Mouse (Mus musculus): ENCODE measurements around the gene Ppp3ca. TPM values are rescaled to one million over a fixed set of nuclear protein-coding genes. Genes with fewer than 3 reads are reported as not detected.
A peak's percentile ranks its signal among the peaks of the same experiment; 100 is the strongest.

Gene Ppp3ca
- polyA plus RNA-seq, 1 experiment from 2014 or later: 10.2 TPM

DNA sequence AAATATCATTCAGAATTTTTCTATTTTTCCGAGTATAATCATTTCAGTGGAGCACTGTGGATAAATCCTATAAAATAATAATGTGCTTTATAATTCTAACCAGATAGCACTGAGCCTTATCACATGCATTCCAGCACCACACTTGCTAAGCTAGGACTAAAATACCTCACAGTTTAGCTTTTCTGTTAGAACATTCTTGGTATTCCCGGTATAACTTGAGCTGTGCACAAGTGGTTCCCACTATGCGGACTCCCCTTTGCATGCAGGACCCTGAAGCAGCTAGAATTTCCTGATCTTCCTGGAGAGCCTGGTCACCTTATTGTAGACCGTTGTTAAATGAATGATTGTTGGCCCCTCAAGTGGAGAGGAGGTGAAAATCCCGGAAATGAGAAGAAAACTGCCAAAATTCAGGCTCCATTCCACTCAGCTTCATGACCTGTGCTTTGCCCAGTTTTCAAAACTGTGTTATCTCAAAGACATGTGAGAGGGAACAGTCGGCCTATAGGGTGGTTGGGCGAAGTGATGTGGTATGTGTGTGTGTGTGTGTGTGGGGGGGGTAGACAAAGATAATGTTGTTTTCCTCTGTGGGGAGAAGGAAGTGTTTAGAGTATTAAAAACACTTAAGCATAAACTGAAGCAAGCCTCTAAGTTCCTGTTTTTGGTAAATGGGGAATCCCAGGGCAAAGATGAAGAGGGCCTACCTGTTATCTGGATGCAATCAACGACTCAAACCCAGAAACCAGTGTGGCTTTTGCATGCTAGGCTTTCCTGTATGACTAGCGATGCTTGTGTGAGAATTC lies 72.5 kb downstream of the Ppp3ca start:
- Histone ChIP-seq H3K9me3 (replicated peaks; ENCODE audit: control insufficient read depth, low read length) (no peaks in the 10 kb centered on the region), H3K4me1 (ENCODE audit: control insufficient read depth, low read depth, low read length) (peaks cover 3% of the 10 kb centered on the region; the same call in 1 of the 2 replicates), H3K36me3 (ENCODE audit: control insufficient read depth, insufficient read depth) (no peaks in the 10 kb centered on the region), H3K27ac (ENCODE audit: low read length) (no peak overlapping the region), H3K4me2 (ENCODE audit: low read depth, low read length) (no peak overlapping the region), H3K27me3 (ENCODE audit: control insufficient read depth, insufficient read depth, low read depth, low read length) (no peaks in the 10 kb centered on the region), H3K4me3 (ENCODE audit: low read depth, low read length) (no peak overlapping the region), H3K9ac (ENCODE audit: low read depth, low read length) (no peak overlapping the region)
- 31% methylated on average over 9 of the region's 9 CpGs for WGBS (ENCODE audit: insufficient replicate concordance)
- no peak for ATAC-seq (ENCODE audit: low read depth)

DNA sequence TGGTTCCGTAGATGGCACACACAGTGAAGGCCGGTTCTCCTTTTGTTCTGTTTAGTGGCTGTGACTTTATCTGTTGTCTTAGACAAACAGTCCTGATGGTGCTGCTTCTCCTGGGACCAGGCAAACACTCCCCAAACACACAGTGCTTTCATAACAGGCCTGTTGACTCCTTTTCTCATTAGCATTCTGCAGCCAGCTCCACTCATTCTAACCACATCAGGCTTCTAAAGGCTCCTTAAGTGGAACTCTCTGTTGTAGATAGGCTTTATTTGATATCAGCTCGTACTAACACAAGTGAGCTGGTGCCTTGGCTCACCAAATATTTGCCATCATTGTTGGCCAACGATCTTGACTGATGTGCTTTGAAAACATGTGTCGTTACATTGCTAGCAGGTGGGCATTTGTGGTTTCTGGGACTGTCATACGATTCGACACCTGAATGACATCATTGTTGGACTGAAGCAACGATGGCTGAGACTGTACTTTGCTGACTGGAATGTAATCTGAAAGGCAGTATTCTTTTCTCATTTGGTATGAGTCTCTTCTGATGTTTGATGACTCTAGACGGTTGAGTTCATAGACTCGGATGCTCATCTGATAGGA lies 74.5 kb downstream of the Ppp3ca start:
- Histone ChIP-seq H3K27me3 (ENCODE audit: control insufficient read depth, insufficient read depth, low read depth, low read length) (no peaks in the 10 kb centered on the region), H3K36me3 (ENCODE audit: control insufficient read depth, insufficient read depth) (no peaks in the 10 kb centered on the region), H3K4me1 (ENCODE audit: control insufficient read depth, low read depth, low read length) (peaks cover 3% of the 10 kb centered on the region; the same call in 1 of the 2 replicates), H3K27ac (ENCODE audit: low read length) (no peak overlapping the region), H3K9ac (ENCODE audit: low read depth, low read length) (no peak overlapping the region), H3K9me3 (replicated peaks; ENCODE audit: control insufficient read depth, low read length) (no peaks in the 10 kb centered on the region), H3K4me2 (ENCODE audit: low read depth, low read length) (no peak overlapping the region), H3K4me3 (ENCODE audit: low read depth, low read length) (no peak overlapping the region)
- no peak for ATAC-seq (ENCODE audit: low read depth)
- WGBS (ENCODE audit: insufficient replicate concordance): 63% methylated on average over 10 of the region's 10 CpGs

DNA sequence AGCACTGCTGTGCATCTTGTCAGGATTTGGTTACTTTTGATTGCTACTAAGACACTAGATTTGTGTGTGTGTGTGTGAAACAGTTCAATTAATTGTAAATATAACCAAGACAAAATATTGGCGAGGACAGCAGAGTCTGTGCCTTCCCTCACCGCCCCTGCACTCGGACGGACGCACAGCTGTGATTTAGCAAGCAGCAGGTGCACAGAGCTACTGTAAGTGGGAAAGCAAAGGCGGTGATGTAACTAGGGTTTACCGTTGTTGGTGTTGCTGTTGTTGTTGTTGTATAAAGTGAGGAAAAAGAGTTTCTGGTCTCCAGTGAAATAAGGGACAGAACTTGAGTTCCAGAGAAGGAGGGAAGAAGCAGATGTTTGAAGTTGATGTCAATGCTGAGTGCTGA lies 75.5 kb downstream of the Ppp3ca start:
- H3K4me1 ChIP-seq (ENCODE audit: control insufficient read depth, low read depth, low read length): peaks cover 3% of the 10 kb centered on the region; the same call in 1 of the 2 replicates
- no peaks in the 10 kb centered on the region for H3K27me3 ChIP-seq (ENCODE audit: control insufficient read depth, insufficient read depth, low read depth, low read length)
- H3K4me2 ChIP-seq (ENCODE audit: low read depth, low read length): no peak overlapping the region
- H3K9ac ChIP-seq (ENCODE audit: low read depth, low read length): no peak overlapping the region
- H3K9me3 ChIP-seq (replicated peaks; ENCODE audit: control insufficient read depth, low read length): no peaks in the 10 kb centered on the region
- ATAC-seq (ENCODE audit: low read depth): no peak
- WGBS (ENCODE audit: insufficient replicate concordance): 65% methylated on average over 7 of the region's 7 CpGs
- no peak overlapping the region for H3K4me3 ChIP-seq (ENCODE audit: low read depth, low read length)
- H3K36me3 ChIP-seq (ENCODE audit: control insufficient read depth, insufficient read depth): no peaks in the 10 kb centered on the region
- H3K27ac ChIP-seq (ENCODE audit: low read length): no peak overlapping the region

DNA sequence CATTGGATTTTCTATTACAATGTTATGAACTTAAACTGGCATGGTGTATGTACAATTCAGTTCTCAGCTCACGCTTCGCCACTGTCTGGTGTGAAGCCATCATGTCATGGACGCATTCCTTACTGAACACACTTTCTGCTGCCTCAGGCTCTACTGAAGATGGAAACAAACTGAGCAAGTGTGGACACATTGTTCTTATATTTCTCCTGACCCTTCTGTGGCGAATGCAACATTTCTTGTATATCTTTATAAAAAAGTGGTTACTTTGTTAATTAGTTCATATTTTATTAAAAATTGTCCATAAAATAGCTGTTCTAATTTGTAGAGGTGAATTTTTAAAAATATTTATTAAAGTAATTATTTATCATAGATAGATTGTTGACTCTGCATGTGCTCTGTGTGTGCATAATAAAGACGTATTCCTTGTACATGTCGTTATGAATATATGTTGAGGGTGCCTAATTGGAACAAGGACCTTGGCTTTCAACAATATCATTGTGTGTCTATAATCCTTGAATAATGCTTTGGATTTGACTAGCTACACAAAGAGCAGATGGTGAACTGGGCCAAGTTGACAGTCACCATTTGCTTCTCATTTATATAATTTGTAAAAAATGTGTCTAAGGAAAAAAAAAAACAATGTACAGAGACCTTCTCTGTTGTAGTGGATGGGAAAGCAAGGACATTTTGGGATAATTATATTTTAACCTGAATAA lies 79.0 kb downstream of the Ppp3ca start:
- peaks cover 3% of the 10 kb centered on the region; the same call in 1 of the 2 replicates for H3K4me1 ChIP-seq (ENCODE audit: control insufficient read depth, low read depth, low read length)
- H3K27ac ChIP-seq (ENCODE audit: low read length): no peak overlapping the region
- H3K9ac ChIP-seq (ENCODE audit: low read depth, low read length): no peak overlapping the region
- H3K36me3 ChIP-seq (ENCODE audit: control insufficient read depth, insufficient read depth): no peaks in the 10 kb centered on the region
- no peak overlapping the region for H3K4me3 ChIP-seq (ENCODE audit: low read depth, low read length)
- no peak overlapping the region for H3K4me2 ChIP-seq (ENCODE audit: low read depth, low read length)
- no peak for ATAC-seq (ENCODE audit: low read depth)
- H3K9me3 ChIP-seq (replicated peaks; ENCODE audit: control insufficient read depth, low read length): no peaks in the 10 kb centered on the region
- WGBS (ENCODE audit: insufficient replicate concordance): 78% methylated on average over 6 of the region's 6 CpGs
- H3K27me3 ChIP-seq (ENCODE audit: control insufficient read depth, insufficient read depth, low read depth, low read length): no peaks in the 10 kb centered on the region

DNA sequence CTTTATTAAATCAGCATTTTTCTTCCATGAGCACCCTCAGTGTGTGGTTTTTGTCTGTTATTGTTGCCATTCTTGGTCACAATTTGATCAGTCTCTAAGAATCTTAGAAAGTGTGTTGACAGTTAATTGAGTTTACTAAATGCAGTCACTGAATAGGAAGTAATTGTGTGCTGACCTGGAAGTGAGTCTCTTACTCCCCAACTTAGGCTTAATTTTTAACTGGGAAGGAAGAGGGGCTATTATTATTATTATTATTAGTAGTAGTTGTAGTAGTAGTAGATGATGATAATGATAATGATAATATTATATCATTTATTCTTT lies 79.5 kb downstream of the Ppp3ca start:
- Histone ChIP-seq H3K4me1 (ENCODE audit: control insufficient read depth, low read depth, low read length) (peaks cover 1% of the 10 kb centered on the region; the same call in 1 of the 2 replicates), H3K4me2 (ENCODE audit: low read depth, low read length) (no peak overlapping the region), H3K27ac (ENCODE audit: low read length) (no peak overlapping the region), H3K4me3 (ENCODE audit: low read depth, low read length) (no peak overlapping the region), H3K27me3 (ENCODE audit: control insufficient read depth, insufficient read depth, low read depth, low read length) (no peaks in the 10 kb centered on the region), H3K9ac (ENCODE audit: low read depth, low read length) (no peak overlapping the region), H3K36me3 (ENCODE audit: control insufficient read depth, insufficient read depth) (no peaks in the 10 kb centered on the region), H3K9me3 (replicated peaks; ENCODE audit: control insufficient read depth, low read length) (no peaks in the 10 kb centered on the region)
- ATAC-seq (ENCODE audit: low read depth): no peak

DNA sequence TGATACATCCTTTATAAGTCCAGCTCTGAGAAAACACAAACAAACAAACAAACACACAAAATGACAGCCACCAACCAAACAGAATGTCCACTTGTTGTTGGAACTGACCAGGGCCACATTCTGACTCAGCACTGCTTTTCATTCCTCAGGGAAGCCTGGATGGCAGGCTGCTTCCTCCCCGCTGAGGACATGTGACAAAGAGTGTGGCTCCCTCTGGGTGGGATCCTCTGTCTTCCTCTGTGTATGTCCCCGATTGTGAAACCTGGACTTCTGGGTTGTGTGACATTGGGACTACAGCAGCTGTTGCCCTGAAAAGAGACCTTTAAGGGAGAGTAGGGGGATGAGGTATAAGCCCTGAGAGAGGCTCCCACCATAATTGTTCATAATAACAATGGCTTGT lies 80.0 kb downstream of the Ppp3ca start:
- Histone ChIP-seq H3K27ac (ENCODE audit: low read length) (no peak overlapping the region), H3K9ac (ENCODE audit: low read depth, low read length) (no peak overlapping the region), H3K27me3 (ENCODE audit: control insufficient read depth, insufficient read depth, low read depth, low read length) (no peaks in the 10 kb centered on the region), H3K9me3 (replicated peaks; ENCODE audit: control insufficient read depth, low read length) (no peaks in the 10 kb centered on the region), H3K4me3 (ENCODE audit: low read depth, low read length) (no peak overlapping the region), H3K4me1 (ENCODE audit: control insufficient read depth, low read depth, low read length) (no peaks in the 10 kb centered on the region; the same call in 1 of the 2 replicates), H3K36me3 (ENCODE audit: control insufficient read depth, insufficient read depth) (no peaks in the 10 kb centered on the region), H3K4me2 (ENCODE audit: low read depth, low read length) (no peak overlapping the region)
- WGBS (ENCODE audit: insufficient replicate concordance): 45% methylated on average over 2 of the region's 2 CpGs
- peak; percentile 32; the same call in 1 of the 2 replicates for ATAC-seq (ENCODE audit: low read depth)

DNA sequence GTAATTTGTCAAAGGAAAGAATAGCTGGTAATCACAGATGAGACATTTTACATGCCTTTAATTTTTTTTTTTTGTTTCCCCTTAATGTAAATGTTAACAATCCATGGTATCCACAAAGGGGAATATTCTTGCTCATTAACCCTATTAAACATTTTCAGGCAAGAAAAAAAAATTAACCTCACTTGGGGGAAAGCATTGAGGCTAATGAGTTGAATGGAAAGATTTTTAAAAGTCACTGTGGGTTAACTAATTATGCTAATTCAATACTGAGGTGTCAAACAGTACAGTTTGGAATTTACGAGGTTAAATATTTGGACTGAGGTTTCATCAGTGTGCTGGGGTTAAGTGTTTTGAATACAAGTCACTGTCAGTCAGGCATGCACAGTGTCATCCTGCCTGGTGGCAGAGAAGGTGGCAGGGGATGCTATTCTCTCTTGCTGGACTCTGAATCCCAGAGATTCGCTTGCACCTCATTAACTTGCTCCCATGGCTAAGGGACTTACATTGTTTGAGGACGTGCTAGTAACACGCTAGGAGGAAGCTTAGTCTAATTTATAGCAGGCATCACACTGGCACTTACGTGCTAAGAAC lies 82.3 kb downstream of the Ppp3ca start:
- H3K4me2 ChIP-seq (ENCODE audit: low read depth, low read length): no peak overlapping the region
- no peak for ATAC-seq (ENCODE audit: low read depth)
- no peaks in the 10 kb centered on the region for H3K27me3 ChIP-seq (ENCODE audit: control insufficient read depth, insufficient read depth, low read depth, low read length)
- H3K27ac ChIP-seq (ENCODE audit: low read length): no peak overlapping the region
- no peaks in the 10 kb centered on the region for H3K36me3 ChIP-seq (ENCODE audit: control insufficient read depth, insufficient read depth)
- no peak overlapping the region for H3K4me3 ChIP-seq (ENCODE audit: low read depth, low read length)
- WGBS (ENCODE audit: insufficient replicate concordance): 74% methylated on average over 5 of the region's 5 CpGs
- H3K4me1 ChIP-seq (ENCODE audit: control insufficient read depth, low read depth, low read length): no peaks in the 10 kb centered on the region
- H3K9me3 ChIP-seq (replicated peaks; ENCODE audit: control insufficient read depth, low read length): no peaks in the 10 kb centered on the region
- H3K9ac ChIP-seq (ENCODE audit: low read depth, low read length): no peak overlapping the region

DNA sequence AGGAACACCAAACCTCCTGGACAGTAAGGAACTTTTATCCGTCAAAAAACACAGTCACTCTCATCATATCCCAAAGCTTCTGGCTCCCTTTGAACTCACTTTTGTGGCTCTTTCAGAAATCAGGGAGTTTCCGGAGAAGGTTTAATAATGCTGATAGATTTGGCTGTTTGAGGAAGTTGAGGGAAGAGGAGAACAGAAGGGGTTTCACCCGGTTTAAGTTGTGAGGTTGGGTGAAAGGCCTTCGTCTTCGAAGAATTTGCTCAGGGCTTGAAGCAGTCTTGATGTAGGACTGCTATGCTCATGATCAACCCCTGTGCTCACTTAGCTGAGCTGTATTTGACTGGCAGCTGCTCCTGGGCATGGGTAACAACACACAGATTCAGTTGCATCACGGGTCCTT lies 86.2 kb downstream of the Ppp3ca start:
- no peaks in the 10 kb centered on the region for H3K9me3 ChIP-seq (replicated peaks; ENCODE audit: control insufficient read depth, low read length)
- no peaks in the 10 kb centered on the region; the same call in 1 of the 2 replicates for H3K4me1 ChIP-seq (ENCODE audit: control insufficient read depth, low read depth, low read length)
- no peak overlapping the region for H3K4me2 ChIP-seq (ENCODE audit: low read depth, low read length)
- ATAC-seq (ENCODE audit: low read depth): no peak
- H3K4me3 ChIP-seq (ENCODE audit: low read depth, low read length): no peak overlapping the region
- no peaks in the 10 kb centered on the region for H3K27me3 ChIP-seq (ENCODE audit: control insufficient read depth, insufficient read depth, low read depth, low read length)
- H3K36me3 ChIP-seq (ENCODE audit: control insufficient read depth, insufficient read depth): no peaks in the 10 kb centered on the region
- H3K9ac ChIP-seq (ENCODE audit: low read depth, low read length): no peak overlapping the region
- 49% methylated on average over 6 of the region's 6 CpGs for WGBS (ENCODE audit: insufficient replicate concordance)
- H3K27ac ChIP-seq (ENCODE audit: low read length): no peak overlapping the region

All from liver, embryonic 16.5 days (tissue).